Mouse (Mus musculus) mature B cell (primary cell): Measurements from ENCODE around the gene Camk2b.
"Not testable (repeated sequence)": the region's sequence is repeated elsewhere in the genome, so short reads cannot be mapped to it uniquely, and the experiment has no call there.

Source experiments
- in situ Hi-C: fragments of 300-500 bp; cut with MboI; formaldehyde crosslinking; loops from 2 replicates; pipeline ENCODE4 v1.14.3; 2019

Camk2b gene

GRCm38 (mm10) chr11:6015011-6015431, 51.1 kb downstream of the Camk2b start:
- in situ Hi-C loops, result no loop called here

- in situ Hi-C loops, result no loop called here
These were observed 52.8 kb downstream of the Camk2b start for GRCm38 (mm10) chr11:6013359-6013758.

DNA sequence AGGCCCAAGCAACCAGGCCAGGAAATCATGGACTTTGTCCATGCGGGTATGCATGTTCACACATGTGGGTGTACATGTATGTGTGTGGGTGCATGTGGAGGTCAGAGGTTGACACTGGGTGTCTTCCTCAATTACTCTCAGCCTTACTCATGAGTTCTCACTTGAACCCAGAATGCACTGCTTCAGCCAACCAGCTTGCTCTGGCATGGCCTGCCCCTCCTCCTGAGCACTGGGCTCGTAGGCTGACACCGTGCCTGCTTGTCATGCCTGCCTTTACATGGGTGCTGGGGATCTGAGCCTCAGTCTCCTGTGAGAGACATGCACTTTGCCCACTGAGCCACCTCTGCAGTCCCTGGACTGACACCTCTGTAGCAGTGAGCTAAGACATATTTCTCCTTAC, 54.3 kb downstream of the Camk2b start:
- in situ Hi-C loops, result no loop called here

GRCm38 (mm10) chr11:6010751-6011482, 55.2 kb downstream of the Camk2b start:
- in situ Hi-C loops, result not testable (repeated sequence)

DNA sequence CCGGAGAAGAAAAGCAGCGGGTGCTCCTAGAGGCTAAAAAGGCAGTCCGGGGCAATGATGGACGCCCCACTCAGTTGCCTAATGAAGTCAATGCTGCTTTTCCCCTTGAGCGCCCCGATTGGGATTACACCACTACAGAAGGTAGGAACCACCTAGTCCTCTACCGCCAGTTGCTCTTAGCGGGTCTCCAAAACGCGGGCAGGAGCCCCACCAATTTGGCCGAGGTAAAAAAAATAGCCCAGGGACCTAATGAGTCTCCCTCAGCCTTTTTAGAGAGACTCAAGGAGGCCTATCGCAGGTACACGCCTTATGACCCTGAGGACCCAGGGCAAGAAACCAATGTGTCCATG, 58.4 kb downstream of the Camk2b start:
- in situ Hi-C loops, result not testable (repeated sequence)

DNA sequence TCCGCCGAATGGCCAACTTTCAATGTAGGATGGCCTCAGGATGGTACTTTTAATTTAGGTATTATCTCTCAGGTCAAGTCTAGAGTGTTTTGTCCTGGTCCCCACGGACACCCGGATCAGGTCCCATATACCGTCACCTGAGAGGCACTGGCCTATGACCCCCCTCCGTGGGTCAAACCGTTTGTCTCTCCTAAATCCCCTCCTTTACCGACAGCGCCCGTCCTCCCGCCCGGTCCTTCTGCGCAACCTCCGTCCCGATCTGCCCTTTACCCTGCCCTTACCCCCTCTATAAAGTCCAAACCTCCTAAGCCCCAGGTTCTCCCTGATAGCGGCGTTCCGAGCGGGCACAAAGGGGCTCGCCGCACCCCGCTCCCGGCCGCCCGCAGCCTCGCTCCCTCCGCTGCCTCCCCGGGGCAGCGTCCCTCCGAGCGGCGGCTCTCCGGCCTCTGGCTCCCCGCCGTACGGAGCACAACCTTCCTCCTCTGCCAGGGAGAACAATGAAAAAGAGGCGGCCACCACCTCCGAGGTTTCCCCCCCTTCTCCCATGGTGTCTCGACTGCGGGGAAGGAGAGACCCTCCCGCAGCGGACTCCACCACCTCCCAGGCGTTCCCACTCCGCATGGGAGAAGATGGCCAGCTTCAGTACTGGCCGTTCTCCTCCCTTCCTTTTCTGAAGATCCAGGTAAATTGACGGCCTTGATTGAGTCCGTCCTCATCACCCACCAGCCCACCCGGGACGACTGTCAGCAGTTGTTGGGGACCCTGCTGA, 59.0 kb downstream of the Camk2b start:
- in situ Hi-C loops, result not testable (repeated sequence)

GRCm38 (mm10) chr11:6006351-6007009, 59.7 kb downstream of the Camk2b start:
- in situ Hi-C loops, result not testable (repeated sequence)

DNA sequence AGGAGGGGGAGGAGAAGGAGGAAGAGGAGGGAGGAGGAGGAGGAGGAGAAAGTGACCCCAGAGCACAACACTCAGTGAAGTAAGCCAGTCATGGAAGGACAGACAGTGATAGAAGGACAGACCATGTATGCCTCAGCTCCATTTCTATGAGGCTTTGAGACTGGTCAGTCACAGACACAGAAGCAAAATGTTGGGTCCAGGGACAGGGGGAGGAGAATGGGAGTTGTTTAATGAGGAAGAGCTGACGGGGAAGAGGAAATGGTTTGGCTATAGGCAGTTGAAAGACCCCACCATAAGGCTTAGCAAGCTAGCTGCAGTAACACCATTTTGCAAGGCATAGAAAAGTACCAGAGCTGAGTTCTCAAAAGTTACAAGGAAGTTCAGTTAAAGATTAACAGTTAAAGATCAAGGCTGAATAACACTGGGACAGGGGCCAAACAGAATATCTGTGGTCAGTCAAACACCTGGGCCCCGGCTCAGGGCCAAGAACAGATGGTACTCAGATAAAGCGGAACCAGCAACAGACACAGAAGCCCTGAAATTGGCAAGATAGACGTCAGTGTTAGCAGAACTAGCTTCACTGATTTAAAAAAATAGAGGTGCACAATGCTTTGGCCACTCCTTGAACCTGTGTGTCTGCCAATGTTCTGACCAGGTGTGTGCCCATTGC, 60.7 kb downstream of the Camk2b start:
- in situ Hi-C loops, result not testable (repeated sequence)

- in situ Hi-C loops, result no loop called here
These were observed 63.0 kb downstream of the Camk2b start for GRCm38 (mm10) chr11:6003046-6003639.

DNA sequence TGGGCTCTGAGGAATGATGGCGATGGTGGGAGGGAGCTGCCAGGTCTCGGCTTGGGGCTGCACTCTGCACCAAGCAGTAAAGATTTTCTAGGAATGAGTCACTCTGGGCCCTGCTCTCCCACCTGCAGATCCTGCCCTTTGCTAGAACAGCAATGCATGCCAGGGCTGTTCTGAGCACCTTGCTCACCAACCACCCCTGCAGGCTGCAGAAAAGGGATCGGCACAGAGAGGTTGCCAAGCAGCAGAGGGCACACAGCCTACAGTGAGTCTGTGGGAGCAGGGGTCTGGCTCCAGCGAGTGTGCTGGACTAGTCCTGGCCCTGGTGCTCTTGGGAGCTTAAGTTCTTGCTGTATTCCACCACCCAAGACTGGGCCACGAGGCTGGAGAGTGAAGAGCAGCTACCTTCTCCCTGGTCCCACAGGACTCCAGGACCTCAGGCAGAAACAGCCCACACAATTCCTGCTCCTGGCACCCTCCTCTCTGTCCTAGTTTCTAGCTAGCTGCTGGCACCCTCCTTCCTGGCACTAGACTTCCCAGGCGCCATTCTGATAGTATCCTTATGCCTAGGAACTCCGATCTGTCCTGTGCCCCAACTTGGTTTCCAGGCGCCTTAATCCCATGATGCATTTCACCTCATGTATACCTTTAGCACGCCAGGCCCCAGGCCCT, 64.0 kb downstream of the Camk2b start:
- in situ Hi-C loops, result no loop called here

DNA sequence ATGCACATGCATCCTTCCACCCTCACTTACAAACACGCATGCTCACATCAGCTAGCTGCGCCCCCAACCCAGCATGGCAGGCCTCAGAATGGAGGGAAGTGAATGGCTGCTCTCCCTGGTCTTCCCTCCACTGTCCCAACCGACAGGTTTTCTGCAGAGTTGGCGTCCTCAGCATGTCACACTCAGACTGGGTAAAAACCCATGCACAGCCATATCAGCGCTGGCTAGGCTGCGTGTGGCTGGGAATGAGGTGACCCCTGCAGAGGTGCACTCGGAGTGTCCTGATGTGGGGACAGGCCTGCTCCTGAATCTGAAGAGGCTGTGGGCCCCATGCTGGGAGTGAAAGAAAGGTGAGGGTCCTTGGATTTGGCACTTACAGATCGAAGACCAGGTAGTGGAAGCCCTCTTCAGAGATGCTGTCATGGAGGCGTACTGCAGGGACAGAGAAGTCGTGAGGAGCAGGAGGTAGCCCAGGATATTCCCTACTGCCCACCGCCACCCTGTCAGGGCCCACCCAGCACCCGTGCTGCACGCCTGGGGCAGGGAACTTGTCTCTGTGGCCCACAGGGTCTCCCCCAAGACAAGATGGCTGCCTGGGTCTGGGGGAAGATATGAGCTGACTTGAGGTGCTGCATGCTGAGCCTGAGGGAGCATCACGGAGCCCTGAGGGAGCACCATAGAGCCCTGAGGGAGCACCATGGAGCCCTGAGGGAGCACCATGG, 65.0 kb downstream of the Camk2b start:
- in situ Hi-C loops, result no loop called here

GRCm38 (mm10) chr11:5999832-6000771, 66.1 kb downstream of the Camk2b start:
- in situ Hi-C loops, result loop anchor here (10.0 kb wide), 1 partner anchor 195 kb away; no protein-coding TSS in a partner anchor

DNA sequence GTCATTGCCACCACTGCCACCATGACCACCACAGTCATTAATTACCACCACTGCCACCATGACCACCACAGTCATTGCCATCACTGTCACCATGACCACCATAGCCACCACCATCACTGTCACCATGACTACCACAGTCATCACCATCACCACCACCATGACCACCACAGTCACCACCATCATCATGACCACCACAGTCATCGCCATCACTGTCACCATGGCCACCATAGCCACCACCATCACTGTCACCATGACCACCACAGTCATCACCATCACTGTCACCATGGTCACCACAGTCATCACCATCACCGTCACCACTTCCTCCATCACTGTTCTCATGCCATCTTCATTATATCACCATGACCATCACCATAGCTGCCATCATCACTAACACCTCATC, 67.7 kb downstream of the Camk2b start:
- in situ Hi-C loops, result loop anchor here (10.0 kb wide), 1 partner anchor 196 kb away; no protein-coding TSS in a partner anchor

GRCm38 (mm10) chr11:5995989-5996388, 70.2 kb downstream of the Camk2b start:
- in situ Hi-C loops, result loop anchor here (10.0 kb wide), 1 partner anchor 199 kb away; no protein-coding TSS in a partner anchor

- in situ Hi-C loops, result loop anchor here (5.0 to 10.0 kb wide), 2 partner anchors 32 to 200 kb away; no protein-coding TSS in a partner anchor
These were observed 71.3 kb downstream of the Camk2b start for GRCm38 (mm10) chr11:5994880-5995279.

- in situ Hi-C loops, result loop anchor here (5.0 to 10.0 kb wide), 2 partner anchors 33 to 201 kb away; no protein-coding TSS in a partner anchor
These were observed 72.0 kb downstream of the Camk2b start for GRCm38 (mm10) chr11:5994212-5994611.

DNA sequence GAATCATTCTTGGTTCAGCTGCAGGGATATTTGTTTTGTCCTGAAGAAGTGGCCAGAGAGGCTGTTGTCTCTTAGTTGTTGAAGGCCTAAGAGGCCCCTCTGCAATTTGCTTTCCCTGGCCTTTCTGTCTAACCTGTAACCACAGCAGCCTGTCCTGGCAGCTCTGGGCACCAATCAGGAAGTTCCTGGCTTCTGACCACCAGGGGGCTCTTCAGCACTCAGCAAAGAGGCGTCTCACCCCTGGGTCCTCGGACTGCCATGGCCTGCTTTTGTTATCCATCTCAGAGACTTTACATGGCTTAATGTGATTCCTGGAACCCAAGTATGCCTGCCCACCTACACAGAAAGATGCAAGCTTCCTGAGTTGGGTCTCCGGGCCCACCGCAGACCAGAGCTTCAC, 75.3 kb downstream of the Camk2b start:
- in situ Hi-C loops, result loop anchor here (5.0 to 10.0 kb wide), 2 partner anchors 36 to 204 kb away; no protein-coding TSS in a partner anchor

GRCm38 (mm10) chr11:5989954-5990593, 76.1 kb downstream of the Camk2b start:
- in situ Hi-C loops, result loop anchor here (5.0 to 10.0 kb wide), 2 partner anchors 37 to 205 kb away; no protein-coding TSS in a partner anchor
